Mouse (Mus musculus) Patski (cell line): ENCODE measurements around the gene Olfr646. TPM values are rescaled to one million over a fixed set of nuclear protein-coding genes. Genes with fewer than 3 reads are reported as not detected.

ENCODE experiments used
- ATAC-seq: fragments of 100-300 bp; one replicate; pipeline ENCODE4 v1.8.0; 2021
- CTCF ChIA-PET: fragments of 350-600 bp; sonication (Branson Sonifier 250); formaldehyde crosslinking; loops from one replicate; lab custom pipeline; 2022; ENCODE audit warnings: inconsistent platforms; lab: Charles Lee
- POLR2A ChIA-PET: fragments of 350-600 bp; sonication (Branson Sonifier 250); formaldehyde crosslinking; loops from one replicate; lab custom pipeline; 2022; ENCODE audit warnings: antibody characterized with exemption, inconsistent platforms; lab: Charles Lee
- DNase-seq: peaks from one replicate; pipeline ENCODE4 v3.0.0-alpha.2; 2011; ENCODE audit warnings: low read depth, low spot score
- H3K27me3 ChIP-seq: fragments of 371-371 bp; one replicate; pipeline ENCODE4 v1.5.1; 2021
- CTCF ChIP-seq: fragments of 100-300 bp; IDR thresholded peaks from one replicate; pipeline ENCODE4 v1.5.1; 2021
- in situ Hi-C: fragments of 300-500 bp; cut with MboI; formaldehyde crosslinking; loops from 3 replicates; pipeline ENCODE4 v1.11.1; 2018; ENCODE audit warnings: low pct_unique_long_range_greater_than_20kb, mixed read lengths
- polyA plus RNA-seq: library from polyadenylated mRNA; unstranded; gene quantifications from one replicate; pipeline ENCODE4 v1.2.3, GENCODE M21; 2021

The Olfr646 gene
- polyA plus RNA-seq: 0.04 TPM

- CTCF ChIA-PET: no interaction called here
- H3K27me3 ChIP-seq: no peaks in the 10 kb centered on the region
- ATAC-seq: no peak
- POLR2A ChIA-PET: no interaction called here
- no peak for TF ChIP-seq CTCF
- no peak for DNase-seq
- in situ Hi-C loops: no loop called here
Measured at GRCm38 (mm10) chr7:104104757-104104972, at the start of gene Olfr646. TSS of gene Olfr646 (plus strand) at chr7:104104873.

GRCm38 (mm10) chr7:104059215-104059614 lies 45.5 kb upstream of the Olfr646 start:
- in situ Hi-C loops: no loop called here

DNA sequence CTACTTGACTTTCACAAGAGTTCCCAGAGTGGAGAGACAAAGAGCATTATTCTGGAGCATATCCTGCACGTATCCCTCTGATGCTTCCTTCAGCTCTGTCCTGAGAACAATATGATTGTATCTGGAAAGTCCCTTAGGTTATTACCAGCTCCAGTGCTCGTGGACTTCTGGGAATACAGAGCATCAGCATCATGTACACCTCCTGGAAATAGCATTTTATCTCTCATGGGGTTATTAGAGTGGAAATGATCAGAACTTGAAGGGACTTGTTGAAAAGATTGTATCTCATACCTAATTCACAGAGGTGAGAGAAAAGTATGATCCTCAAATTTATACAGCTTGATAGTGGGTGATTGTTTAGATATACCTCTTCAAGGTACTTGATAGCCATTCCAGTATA lies 43.3 kb upstream of the Olfr646 start, which contains the start of gene 4930516K23Rik:
4930516K23Rik (minus strand) TSS at position 101 of the 400 bp plus-strand sequence.
- ATAC-seq: no peak
- H3K27me3 ChIP-seq: peaks cover 4% of the 10 kb centered on the region
- ChIA-PET CTCF (no interaction called here), POLR2A (no interaction called here)
- TF ChIP-seq CTCF: no peak
- DNase-seq: no peak
- in situ Hi-C loops: no loop called here

More at GRCm38 (mm10) chr7:104059215-104059614, 45.5 kb upstream of the Olfr646 start:
- DNase-seq (no peak), ATAC-seq (no peak)
- CTCF ChIA-PET: no interaction called here
- POLR2A ChIA-PET: no interaction called here
- peaks cover 4% of the 10 kb centered on the region for H3K27me3 ChIP-seq
- no peak for TF ChIP-seq CTCF

- CTCF ChIA-PET: no interaction called here
- DNase-seq (no peak), ATAC-seq (no peak)
- in situ Hi-C loops: no loop called here
- TF ChIP-seq CTCF: no peak
- H3K27me3 ChIP-seq: no peaks in the 10 kb centered on the region
- POLR2A ChIA-PET: no interaction called here
Measured at GRCm38 (mm10) chr7:104071769-104072168, 32.9 kb upstream of the Olfr646 start, which contains the start of gene Olfr644. TSS of gene Olfr644 (minus strand) at chr7:104071869.

DNA sequence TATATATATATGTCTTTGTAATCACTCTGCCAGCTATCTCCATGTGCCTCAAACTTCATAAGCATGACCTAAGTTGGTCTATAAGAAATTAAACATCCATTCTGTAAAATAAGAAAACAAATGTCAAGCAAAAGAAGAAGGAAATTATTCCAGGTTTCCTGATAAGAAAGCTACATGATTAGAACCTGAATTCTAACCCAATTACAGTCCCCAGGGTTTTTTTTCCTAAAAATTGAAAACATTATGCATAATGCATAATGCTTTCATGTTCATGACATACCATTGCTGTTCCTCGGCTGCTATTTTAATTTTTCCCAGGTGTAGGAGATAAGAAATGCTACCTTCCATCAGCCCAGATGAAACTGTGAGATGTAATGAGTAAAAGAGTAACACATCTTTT lies 19.3 kb upstream of the Olfr646 start, which contains the start of gene Olfr645:
Olfr645 (minus strand) TSS at position 101 of the 400 bp plus-strand sequence.
- ChIA-PET CTCF (interaction anchor here (1.1 kb wide), 1 partner anchor 8 kb away, joined by 3 read pairs; no protein-coding TSS in a partner anchor), POLR2A (no interaction called here)
- ATAC-seq (no peak), DNase-seq (no peak)
- in situ Hi-C loops: no loop called here
- no peaks in the 10 kb centered on the region for H3K27me3 ChIP-seq
- no peak for TF ChIP-seq CTCF

GRCm38 (mm10) chr7:104103913-104104756 lies 538 bp upstream of the Olfr646 start:
- ChIA-PET CTCF (no interaction called here), POLR2A (no interaction called here)
- ATAC-seq: no peak
- no peak for TF ChIP-seq CTCF
- no peak for DNase-seq
- in situ Hi-C loops: no loop called here
- H3K27me3 ChIP-seq: no peaks in the 10 kb centered on the region

- CTCF ChIA-PET: no interaction called here
- H3K27me3 ChIP-seq: no peaks in the 10 kb centered on the region
- no peak for TF ChIP-seq CTCF
- in situ Hi-C loops: no loop called here
- DNase-seq: no peak
- POLR2A ChIA-PET: no interaction called here
- ATAC-seq: no peak
Measured at GRCm38 (mm10) chr7:104129726-104130125, 25.1 kb downstream of the Olfr646 start, which contains the start of gene Ubqln5. TSS of gene Ubqln5 (minus strand) at chr7:104129826.

DNA sequence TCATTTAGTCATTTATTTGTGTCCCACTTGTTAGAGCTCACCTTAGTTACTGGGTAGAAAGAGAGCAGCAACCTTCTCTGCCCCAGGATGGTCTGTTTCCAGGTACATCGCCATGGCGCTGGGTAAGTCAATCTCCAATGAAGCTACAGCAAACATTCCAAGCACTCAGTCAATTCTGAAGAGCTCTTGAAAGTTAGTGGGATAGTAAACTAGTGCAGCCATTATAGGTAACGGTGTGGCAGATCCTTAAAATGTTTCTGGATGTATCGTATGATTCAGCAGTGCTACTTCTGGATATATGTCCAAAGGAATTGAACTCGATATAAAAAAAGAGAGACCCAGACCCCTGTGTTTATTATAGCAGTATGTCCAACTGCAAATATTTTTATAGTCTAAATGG lies 32.6 kb downstream of the Olfr646 start, which contains the start of gene Olfr643:
Olfr643 (minus strand) TSS at position 101 of the 400 bp plus-strand sequence.
- ATAC-seq (no peak), DNase-seq (no peak)
- in situ Hi-C loops: no loop called here
- ChIA-PET POLR2A (no interaction called here), CTCF (no interaction called here)
- H3K27me3 ChIP-seq: no peaks in the 10 kb centered on the region
- no peak for TF ChIP-seq CTCF

GRCm38 (mm10) chr7:104143179-104143578 lies 38.5 kb downstream of the Olfr646 start, which contains the start of gene Ubqln3:
TSS of gene Ubqln3 (minus strand) at chr7:104143279.
- POLR2A ChIA-PET: no interaction called here

GRCm38 (mm10) chr7:104150456-104150855 lies 45.8 kb downstream of the Olfr646 start, which contains the start of gene Ubqlnl:
TSS of gene Ubqlnl (minus strand) at chr7:104150556.
- DNase-seq: no peak
- in situ Hi-C loops: no loop called here
- TF ChIP-seq CTCF: no peak
- ATAC-seq: no peak
- ChIA-PET CTCF (no interaction called here), POLR2A (no interaction called here)
- H3K27me3 ChIP-seq: no peaks in the 10 kb centered on the region

More at GRCm38 (mm10) chr7:104143179-104143578, 38.5 kb downstream of the Olfr646 start, which contains the start of gene Ubqln3:
- no peak for TF ChIP-seq CTCF
- in situ Hi-C loops: no loop called here
- ATAC-seq (no peak), DNase-seq (no peak)
- no peaks in the 10 kb centered on the region for H3K27me3 ChIP-seq
- CTCF ChIA-PET: no interaction called here

Other genes starting within 250 kb of the Olfr646 start
- not detected for gene Olfr66, start 218.6 kb upstream of the Olfr646 start, polyA plus RNA-seq
- not detected for gene Olfr64, start 210.4 kb upstream of the Olfr646 start, polyA plus RNA-seq
- gene Olfr65, start 201.4 kb upstream of the Olfr646 start, polyA plus RNA-seq: not detected
- gene Olfr631, start 176.0 kb upstream of the Olfr646 start, polyA plus RNA-seq: not detected
- not detected for gene Olfr632, start 170.5 kb upstream of the Olfr646 start, polyA plus RNA-seq
- gene Olfr633, start 160.4 kb upstream of the Olfr646 start, polyA plus RNA-seq: not detected
- gene Olfr635, start 133.7 kb upstream of the Olfr646 start, polyA plus RNA-seq: not detected
- not detected for gene Olfr638, start 106.1 kb upstream of the Olfr646 start, polyA plus RNA-seq
- 0.03 TPM for gene Olfr639, start 87.6 kb upstream of the Olfr646 start, polyA plus RNA-seq
- gene Olfr640, start 79.3 kb upstream of the Olfr646 start, polyA plus RNA-seq: not detected
- gene Olfr641, start 69.4 kb upstream of the Olfr646 start, polyA plus RNA-seq: not detected
- gene Olfr642, start 52.2 kb upstream of the Olfr646 start, polyA plus RNA-seq: not detected
- not detected for gene 4930516K23Rik, start 43.4 kb upstream of the Olfr646 start, polyA plus RNA-seq
- not detected for gene Olfr644, start 33.0 kb upstream of the Olfr646 start, polyA plus RNA-seq
- gene Olfr645, start 19.4 kb upstream of the Olfr646 start, polyA plus RNA-seq: not detected
- gene Ubqln5, start 25.0 kb downstream of the Olfr646 start, polyA plus RNA-seq: not detected
- not detected for gene Olfr643, start 32.5 kb downstream of the Olfr646 start, polyA plus RNA-seq
- not detected for gene Ubqln3, start 38.4 kb downstream of the Olfr646 start, polyA plus RNA-seq
- not detected for gene Ubqlnl, start 45.7 kb downstream of the Olfr646 start, polyA plus RNA-seq
- not detected for gene Olfm5, start 60.0 kb downstream of the Olfr646 start, polyA plus RNA-seq
- gene Olfr648, start 78.5 kb downstream of the Olfr646 start, polyA plus RNA-seq: 0.03 TPM
- not detected for gene Olfr649, start 91.1 kb downstream of the Olfr646 start, polyA plus RNA-seq
- 0.08 TPM for gene Trim6, start 113.9 kb downstream of the Olfr646 start, polyA plus RNA-seq
- gene Trim34a, start 139.6 kb downstream of the Olfr646 start, polyA plus RNA-seq: 1.6 TPM
- gene Trim5, start 183.2 kb downstream of the Olfr646 start, polyA plus RNA-seq: 2.3 TPM
- gene Trim12a, start 210.6 kb downstream of the Olfr646 start, polyA plus RNA-seq: 2.1 TPM
- 1.4 TPM for gene Trim34b, start 224.6 kb downstream of the Olfr646 start, polyA plus RNA-seq
- 12.2 TPM for gene Trim12c, start 248.5 kb downstream of the Olfr646 start, polyA plus RNA-seq